Mouse (Mus musculus): ENCODE measurements around the gene Odf3l1. TPM values are rescaled to one million over a fixed set of nuclear protein-coding genes. Genes with fewer than 3 reads are reported as not detected.

Odf3l1 gene
- polyA plus RNA-seq, 1 experiment = 0.96 TPM

GRCm38 (mm10) chr9:56881539-56882082, 17.1 kb upstream of the Odf3l1 start:
- DNase-seq (ENCODE audit: low spot score) = no peak

GRCm38 (mm10) chr9:56880790-56881189, 16.3 kb upstream of the Odf3l1 start:
- no peak for DNase-seq (ENCODE audit: low spot score)

- DNase-seq (ENCODE audit: low spot score) = no peak
These were observed 12.8 kb upstream of the Odf3l1 start for GRCm38 (mm10) chr9:56877284-56877683.

GRCm38 (mm10) chr9:56876784-56877183, 12.3 kb upstream of the Odf3l1 start:
- DNase-seq (ENCODE audit: low spot score) = no peak

GRCm38 (mm10) chr9:56873097-56873496, 8.6 kb upstream of the Odf3l1 start:
- DNase-seq (ENCODE audit: low spot score) = no peak

GRCm38 (mm10) chr9:56872105-56872903, 7.8 kb upstream of the Odf3l1 start:
- DNase-seq (ENCODE audit: low spot score) = no peak

GRCm38 (mm10) chr9:56871191-56871590, 6.7 kb upstream of the Odf3l1 start:
- no peak for DNase-seq (ENCODE audit: low spot score)

- DNase-seq (ENCODE audit: low spot score) = no peak
These were observed 6.3 kb upstream of the Odf3l1 start for GRCm38 (mm10) chr9:56870778-56871177.

GRCm38 (mm10) chr9:56869552-56869951, 5.1 kb upstream of the Odf3l1 start:
- no peak for DNase-seq (ENCODE audit: low spot score)

- DNase-seq (ENCODE audit: low spot score) = peak; percentile 25
These were observed 3.8 kb upstream of the Odf3l1 start for GRCm38 (mm10) chr9:56868292-56868691.

GRCm38 (mm10) chr9:56866430-56866829, 2.0 kb upstream of the Odf3l1 start:
- no peak for DNase-seq (ENCODE audit: low spot score)

- no peak for DNase-seq (ENCODE audit: low spot score)
These were observed 1.4 kb upstream of the Odf3l1 start for GRCm38 (mm10) chr9:56865673-56866400.

- DNase-seq (ENCODE audit: low spot score) = no peak
These were observed 353 bp upstream of the Odf3l1 start, which contains the start of gene Cspg4 for GRCm38 (mm10) chr9:56864832-56865231. TSS of gene Cspg4 (plus strand) at chr9:56865033.

- DNase-seq (ENCODE audit: low spot score) = no peak
These were observed 1.6 kb downstream of the Odf3l1 start for GRCm38 (mm10) chr9:56862863-56863262.

GRCm38 (mm10) chr9:56860486-56861269, 3.8 kb downstream of the Odf3l1 start:
- no peak for DNase-seq (ENCODE audit: low spot score)

GRCm38 (mm10) chr9:56860035-56860434, 4.4 kb downstream of the Odf3l1 start:
- DNase-seq (ENCODE audit: low spot score) = no peak

- no peak for DNase-seq (ENCODE audit: low spot score)
These were observed 7.0 kb downstream of the Odf3l1 start for GRCm38 (mm10) chr9:56857463-56857862.

GRCm38 (mm10) chr9:56851778-56852177, 12.7 kb downstream of the Odf3l1 start:
- DNase-seq (ENCODE audit: low spot score) = no peak

- no peak for DNase-seq (ENCODE audit: low spot score)
These were observed 13.6 kb downstream of the Odf3l1 start for GRCm38 (mm10) chr9:56850905-56851252.

- no peak for DNase-seq (ENCODE audit: low spot score)
These were observed 14.2 kb downstream of the Odf3l1 start for GRCm38 (mm10) chr9:56850128-56850904.

GRCm38 (mm10) chr9:56847523-56847922, 17.0 kb downstream of the Odf3l1 start:
- no peak for DNase-seq (ENCODE audit: low spot score)
